Mouse (Mus musculus): ENCODE results near the gene Cped1. TPM values are rescaled to one million over a fixed set of nuclear protein-coding genes. Genes with fewer than 3 reads are reported as not detected.
A peak's percentile ranks its signal among the peaks of the same experiment; 100 is the strongest.

Cped1 gene
- total and polyA plus RNA-seq, 3 experiments = not detected

GRCm38 (mm10) chr6:22070603-22071322 lies 85.0 kb downstream of the Cped1 start:
- Histone ChIP-seq H3K27me3 (ENCODE audit: control insufficient read depth in 1 of 2, insufficient read depth in 2 of 2, low read length in 2 of 2) (peaks cover 0 to 3% of the 10 kb centered on the region in 2 experiments; a peak in 1 of 4 replicates), H3K79me2 (ENCODE audit: control insufficient read depth, insufficient read depth, low read length, poor library complexity) (no peaks in the 10 kb centered on the region), H3K36me3 (ENCODE audit: control insufficient read depth in 1 of 2, insufficient read depth in 2 of 2, low read length in 2 of 2) (no peaks in the 10 kb centered on the region), H3K27ac (ENCODE audit: control insufficient read depth, low read depth, low read length) (no peak overlapping the region), H3K9me3 (replicated peaks; ENCODE audit: insufficient read depth, low read length) (no peaks in the 10 kb centered on the region), H3K9ac (ENCODE audit: control insufficient read depth, low read depth, low read length, poor library complexity, severe bottlenecking) (no peak overlapping the region), H3K4me1 (ENCODE audit: control insufficient read depth in 1 of 2, insufficient read depth in 2 of 2, low read length in 2 of 2) (no peaks in the 10 kb centered on the region), H3K4me3 (ENCODE audit: control insufficient read depth in 1 of 2, insufficient read depth in 1 of 2, low read depth in 2 of 2, low read length in 2 of 2) (no peak overlapping the region)
- TF ChIP-seq BHLHE40 (IDR thresholded peaks at IDR 0.05; ENCODE audit: borderline replicate concordance, low read depth, low read length) (no peak), CHD2 (IDR thresholded peaks at IDR 0.05; ENCODE audit: low read length) (no peak), ZC3H11A (IDR thresholded peaks at IDR 0.05; ENCODE audit: low read depth, low read length) (no peak), MAX (IDR thresholded peaks at IDR 0.05; ENCODE audit: low read length) (no peak), HCFC1 (IDR thresholded peaks at IDR 0.05; ENCODE audit: low read depth, low read length) (no peak), MAFK (IDR thresholded peaks at IDR 0.05; ENCODE audit: borderline replicate concordance, low read depth, low read length) (no peak)
- no peak for DNase-seq (ENCODE audit: low read depth, low spot score)

DNA sequence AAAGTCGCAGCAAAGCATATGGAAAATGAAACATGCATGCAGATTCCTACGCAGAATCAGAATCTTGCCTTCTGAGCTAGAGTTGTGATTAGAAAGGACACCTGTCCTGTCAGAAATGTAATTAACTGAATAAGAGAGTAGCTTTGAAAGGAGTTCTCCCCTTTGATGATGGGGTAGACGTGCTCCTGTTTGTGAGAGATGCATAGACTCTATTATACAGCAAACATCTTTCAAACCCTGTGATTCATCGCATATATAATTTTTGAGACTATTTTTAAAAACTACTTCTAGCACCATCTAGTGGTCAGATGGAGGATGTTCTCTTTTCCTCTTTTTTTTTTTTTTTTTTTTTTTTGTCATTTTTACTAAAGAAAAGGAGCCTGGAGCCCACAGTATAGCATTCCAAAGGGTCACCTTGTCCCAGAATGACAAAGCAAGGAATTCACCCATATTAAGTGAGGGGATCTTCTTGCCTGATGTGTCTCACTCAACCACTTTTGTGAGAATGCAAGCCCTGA lies 85.7 kb downstream of the Cped1 start:
- no peak overlapping the region for H3K9ac ChIP-seq (ENCODE audit: control insufficient read depth, low read depth, low read length, poor library complexity, severe bottlenecking)
- H3K79me2 ChIP-seq (ENCODE audit: control insufficient read depth, insufficient read depth, low read length, poor library complexity) = no peaks in the 10 kb centered on the region
- peak; percentile 28 for DNase-seq (ENCODE audit: low read depth, low spot score)
- H3K36me3 ChIP-seq (ENCODE audit: control insufficient read depth in 1 of 2, insufficient read depth in 2 of 2, low read length in 2 of 2) = no peaks in the 10 kb centered on the region
- H3K27me3 ChIP-seq (ENCODE audit: control insufficient read depth in 1 of 2, insufficient read depth in 2 of 2, low read length in 2 of 2) = peaks cover 0 to 3% of the 10 kb centered on the region in 2 experiments; a peak in 1 of 4 replicates
- H3K9me3 ChIP-seq (replicated peaks; ENCODE audit: insufficient read depth, low read length) = no peaks in the 10 kb centered on the region
- H3K4me1 ChIP-seq (ENCODE audit: control insufficient read depth in 1 of 2, insufficient read depth in 2 of 2, low read length in 2 of 2) = no peaks in the 10 kb centered on the region
- no peak overlapping the region for H3K27ac ChIP-seq (ENCODE audit: control insufficient read depth, low read depth, low read length)
- no peak overlapping the region for H3K4me3 ChIP-seq (ENCODE audit: control insufficient read depth in 1 of 2, insufficient read depth in 1 of 2, low read depth in 2 of 2, low read length in 2 of 2)
- TF ChIP-seq POLR2AphosphoS5 (IDR thresholded peaks at IDR 0.05; ENCODE audit: borderline replicate concordance, low read depth, low read length) (no peak), ZMIZ1 (IDR thresholded peaks at IDR 0.05; ENCODE audit: low read depth, low read length) (no peak), EP300 (IDR thresholded peaks at IDR 0.05; ENCODE audit: low read depth in 1 of 2, low read length in 2 of 2) (no peak), ZC3H11A (IDR thresholded peaks at IDR 0.05; ENCODE audit: low read depth, low read length) (peak; percentile 56), KAT2A (conservative IDR thresholded peaks at IDR 0.05; ENCODE audit: low read depth, low read length) (no peak), ZNF384 (IDR thresholded peaks at IDR 0.05; ENCODE audit: low read depth, low read length) (peak; percentile 98), SMC3 (IDR thresholded peaks at IDR 0.05; ENCODE audit: low read depth, low read length) (peak; percentile 52), RAD21 (IDR thresholded peaks at IDR 0.05; ENCODE audit: low read depth, low read length) (peak; percentile 75), CTCF (IDR thresholded peaks at IDR 0.05 in 2 of 3, conservative IDR thresholded peaks at IDR 0.05 in 1 of 3; ENCODE audit: control insufficient read depth in 1 of 3, insufficient read depth in 1 of 3, low read depth in 2 of 3, low read length in 3 of 3, poor library complexity in 1 of 3, severe bottlenecking in 1 of 3) (peak in 2 of 3 experiments; percentile 33 to 60; a peak in 2 of 6 replicates), ETS1 (IDR thresholded peaks at IDR 0.05; ENCODE audit: low read depth, low read length) (no peak), RCOR1 (IDR thresholded peaks at IDR 0.05; ENCODE audit: low read depth, low read length) (no peak), TAL1 (IDR thresholded peaks at IDR 0.05; ENCODE audit: low read length) (no peak), GABPA (IDR thresholded peaks at IDR 0.05; ENCODE audit: low read depth, low read length) (no peak), TCF12 (IDR thresholded peaks at IDR 0.05; ENCODE audit: low read depth, low read length) (no peak)
